Mouse (Mus musculus) spleen, postnatal 10 days (tissue): ENCODE data around the gene Rspo4.

Source experiments
- DNase-seq, 2 experiments: peaks; one replicate each; pipeline ENCODE4 v3.0.0; 2021 to 2022; ENCODE audit warnings: low spot score in 2 of 2

Gene Rspo4

GRCm38 (mm10) chr2:151910919-151911500 lies 68.3 kb downstream of the Rspo4 start, which contains the start of gene Angpt4:
Gene Angpt4 (plus strand): TSS chr2:151911210.
- no peak for DNase-seq

- no peak for DNase-seq
These were observed 69.0 kb downstream of the Rspo4 start for GRCm38 (mm10) chr2:151911751-151912150.

GRCm38 (mm10) chr2:151914120-151914519 lies 71.4 kb downstream of the Rspo4 start:
- no peak for DNase-seq

- DNase-seq: no peak
These were observed 72.4 kb downstream of the Rspo4 start for GRCm38 (mm10) chr2:151915111-151915510.

DNA sequence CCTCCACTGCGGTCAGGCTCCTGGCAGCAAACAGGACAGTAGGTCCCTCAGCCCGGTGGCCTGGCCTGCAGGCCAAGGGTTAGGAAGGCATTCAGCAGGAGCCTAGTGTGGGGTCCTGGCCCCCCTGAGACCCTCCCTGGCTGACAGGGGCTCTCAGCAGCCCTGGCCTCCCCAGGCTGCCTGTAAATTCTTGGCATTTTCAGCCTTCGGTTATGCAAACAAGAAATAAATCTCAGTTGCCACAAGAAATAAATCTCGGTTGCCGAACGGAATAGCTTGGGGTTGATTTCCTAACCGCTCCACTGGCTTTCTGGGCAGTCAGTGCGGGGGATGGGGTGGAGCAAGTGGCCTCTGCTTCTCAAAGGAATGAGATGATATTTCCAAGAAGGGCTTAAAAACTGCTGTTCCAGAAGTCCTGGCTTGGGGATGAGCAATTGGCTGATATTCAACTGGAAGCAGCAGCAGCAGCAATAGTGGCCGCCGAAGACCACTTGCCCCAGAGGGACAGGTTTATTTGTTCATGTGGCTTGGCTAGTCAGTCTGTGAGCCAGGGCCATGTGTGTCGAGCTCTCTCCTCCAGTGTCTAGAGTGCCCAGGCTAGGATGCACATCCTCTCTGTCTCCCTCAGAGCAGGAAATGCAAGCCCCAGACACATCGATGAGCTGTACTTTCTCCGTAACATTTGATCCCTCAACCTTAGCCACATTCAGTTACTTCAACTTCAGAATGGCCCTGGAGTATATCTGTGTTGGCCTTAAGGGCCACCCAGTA lies 73.5 kb downstream of the Rspo4 start:
- no peak for DNase-seq

DNA sequence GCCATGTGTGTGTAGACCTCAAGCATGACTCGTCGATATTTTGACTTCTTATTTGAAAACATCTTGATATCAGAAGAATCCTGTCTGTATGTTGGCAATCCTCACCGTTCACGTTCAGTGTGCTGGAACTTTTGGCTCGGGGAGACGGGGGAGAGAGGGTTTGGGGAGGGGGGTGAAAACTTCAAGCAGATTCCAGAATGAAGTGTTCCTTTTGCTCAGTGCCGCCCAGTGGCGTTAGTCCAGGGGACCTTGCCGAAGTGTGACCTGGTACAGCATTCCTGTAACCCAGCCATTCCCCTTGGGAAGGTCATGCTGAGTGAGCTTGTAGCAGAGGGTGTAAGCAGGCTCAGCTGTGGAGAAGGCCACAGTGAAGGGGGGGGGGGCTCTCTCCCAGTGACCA lies 76.4 kb downstream of the Rspo4 start:
- DNase-seq: no peak

- DNase-seq: no peak
These were observed 78.3 kb downstream of the Rspo4 start for GRCm38 (mm10) chr2:151921068-151921467.

DNA sequence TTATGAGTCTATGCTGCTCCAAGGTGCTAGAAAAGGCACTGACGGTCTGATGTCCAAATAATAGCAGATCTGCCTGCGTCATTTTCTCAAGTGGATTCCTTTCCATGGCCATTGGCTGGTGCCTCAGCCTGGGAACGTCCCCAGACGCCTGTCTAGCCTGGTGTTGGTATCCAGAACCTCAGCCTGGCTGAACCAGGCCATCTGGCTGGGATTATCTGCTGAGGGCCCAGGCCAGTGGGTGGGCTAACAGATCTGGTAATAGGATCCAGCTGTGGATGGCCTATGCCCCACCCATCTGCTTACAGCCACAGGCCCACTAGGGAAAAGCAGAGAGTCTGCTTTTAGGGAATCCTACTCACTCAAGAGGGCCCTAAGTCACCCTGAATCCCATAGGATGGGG lies 78.9 kb downstream of the Rspo4 start:
- DNase-seq: no peak
